Mouse (Mus musculus) lung, postnatal 36 days (tissue): Measurements from ENCODE around the gene Tcf7.
"Not testable (repeated sequence)": the region's sequence is repeated elsewhere in the genome, so short reads cannot be mapped to it uniquely, and the experiment has no call there.

Experiments used
- DNase-seq: peaks from one replicate; pipeline ENCODE4 v3.0.0; 2022; ENCODE audit warnings: mixed read lengths

The Tcf7 gene

GRCm38 (mm10) chr11:52227053-52227452 is 55.8 kb downstream of the Tcf7 start:
- no peak for DNase-seq

- no peak for DNase-seq
Measured at GRCm38 (mm10) chr11:52225986-52226599, 56.7 kb downstream of the Tcf7 start.

GRCm38 (mm10) chr11:52223968-52224682 is 58.7 kb downstream of the Tcf7 start:
- peak; percentile 95 for DNase-seq

- DNase-seq: peak; percentile 57
Measured at GRCm38 (mm10) chr11:52222891-52223290, 59.9 kb downstream of the Tcf7 start.

- DNase-seq: not testable (repeated sequence)
Measured at GRCm38 (mm10) chr11:52221921-52222320, 60.9 kb downstream of the Tcf7 start.

- DNase-seq: peak; percentile 83
Measured at GRCm38 (mm10) chr11:52220282-52220681, 62.5 kb downstream of the Tcf7 start.

- no peak for DNase-seq
Measured at GRCm38 (mm10) chr11:52213887-52214286, 68.9 kb downstream of the Tcf7 start, which contains the start of gene Olfr1371. Gene Olfr1371, minus strand, starts transcription at chr11:52213987.
